Mouse (Mus musculus): ENCODE data around the gene Mettl1. TPM values are rescaled to one million over a fixed set of nuclear protein-coding genes. Genes with fewer than 3 reads are reported as not detected.

Mettl1 gene
- polyA plus RNA-seq, 2 experiments: 12.5 to 19.3 TPM

DNA sequence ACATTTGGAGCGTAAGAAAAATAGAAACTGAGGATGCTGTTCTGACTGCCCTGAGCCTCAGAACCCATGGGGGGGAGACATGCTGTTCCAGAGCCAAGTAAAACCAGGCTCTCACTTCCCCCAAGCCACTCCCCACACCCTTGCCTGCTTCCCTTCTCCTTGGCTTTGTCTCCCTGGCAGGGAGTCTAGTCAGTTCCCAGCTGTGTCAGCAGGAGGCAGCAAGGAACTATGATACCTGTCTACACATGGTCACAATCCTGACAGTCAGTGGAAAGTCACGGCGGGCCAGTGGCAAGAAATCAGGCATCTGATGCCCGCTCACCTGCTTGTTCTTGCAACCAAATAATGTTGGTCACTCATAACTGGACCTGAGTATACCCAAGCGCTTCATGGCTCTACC, 24.7 kb upstream of the Mettl1 start:
- ATAC-seq (ENCODE audit: insufficient read depth) (no peak), DNase-seq (ENCODE audit: low read depth in 3 of 3, low spot score in 3 of 3) (no peak)
- Histone ChIP-seq H3K4me3 (ENCODE audit: insufficient read depth in 1 of 2, low read depth in 2 of 2, low read length in 2 of 2) (no peak overlapping the region), H3K36me3 (replicated peaks; ENCODE audit: control insufficient read depth, insufficient read depth, low read depth) (no peaks in the 10 kb centered on the region), H3K4me1 (replicated peaks; ENCODE audit: control insufficient read depth in 2 of 2, insufficient read depth in 2 of 2, low read length in 1 of 2) (no peaks in the 10 kb centered on the region), H3K27ac (no peak overlapping the region), H3K27me3 (ENCODE audit: control insufficient read depth, insufficient read depth, low read length) (no peaks in the 10 kb centered on the region), H3K9ac (replicated peaks) (no peak overlapping the region), H3K9me3 (ENCODE audit: control insufficient read depth, low read length) (no peaks in the 10 kb centered on the region), H3K4me2 (ENCODE audit: low read depth) (no peak overlapping the region)
- TF ChIP-seq CTCF (IDR thresholded peaks at IDR 0.05; ENCODE audit: low read depth): peak; percentile 29; the same call in 1 of the 2 replicates
- TF ChIP-seq EP300 (IDR thresholded peaks at IDR 0.05; ENCODE audit: low read depth): no peak
- 49% methylated on average over 5 of the region's 5 CpGs for WGBS (ENCODE audit: insufficient replicate concordance)

DNA sequence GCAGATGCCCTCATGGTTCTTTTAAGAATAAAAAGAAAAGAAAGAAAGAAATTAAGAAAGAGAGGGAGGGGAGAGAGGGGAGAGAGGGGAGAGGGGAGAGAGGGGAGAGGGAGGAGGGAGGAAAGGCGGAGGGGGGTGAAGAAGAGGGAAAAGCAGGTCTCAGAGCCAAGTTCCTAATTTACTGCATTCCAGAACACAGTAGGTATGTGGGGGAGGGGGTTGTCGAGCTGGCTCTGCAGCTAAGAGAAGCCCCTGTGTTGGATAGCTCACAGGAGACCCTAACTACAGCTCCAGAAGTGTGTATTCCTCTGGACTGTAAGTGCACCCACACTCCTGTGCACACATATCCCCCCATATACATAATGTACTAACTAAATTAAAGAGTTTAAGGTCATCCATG, 24.1 kb upstream of the Mettl1 start:
- H3K27me3 ChIP-seq (ENCODE audit: control insufficient read depth, insufficient read depth, low read length): no peaks in the 10 kb centered on the region
- no peak overlapping the region for H3K4me2 ChIP-seq (ENCODE audit: low read depth)
- TF ChIP-seq CTCF (IDR thresholded peaks at IDR 0.05; ENCODE audit: low read depth) (no peak), EP300 (IDR thresholded peaks at IDR 0.05; ENCODE audit: low read depth) (no peak)
- H3K27ac ChIP-seq: no peak overlapping the region
- no peak overlapping the region for H3K4me3 ChIP-seq (ENCODE audit: insufficient read depth in 1 of 2, low read depth in 2 of 2, low read length in 2 of 2)
- no peaks in the 10 kb centered on the region for H3K36me3 ChIP-seq (replicated peaks; ENCODE audit: control insufficient read depth, insufficient read depth, low read depth)
- no peaks in the 10 kb centered on the region for H3K4me1 ChIP-seq (replicated peaks; ENCODE audit: control insufficient read depth in 2 of 2, insufficient read depth in 2 of 2, low read length in 1 of 2)
- no peak overlapping the region for H3K9ac ChIP-seq (replicated peaks)
- no peaks in the 10 kb centered on the region for H3K9me3 ChIP-seq (ENCODE audit: control insufficient read depth, low read length)
- ATAC-seq (ENCODE audit: insufficient read depth) (no peak), DNase-seq (ENCODE audit: low read depth in 3 of 3, low spot score in 3 of 3) (no peak)
- 23% methylated on average over 2 of the region's 2 CpGs for WGBS (ENCODE audit: insufficient replicate concordance)

GRCm38 (mm10) chr10:127018422-127018821, 22.8 kb upstream of the Mettl1 start:
- Histone ChIP-seq H3K9me3 (ENCODE audit: control insufficient read depth, low read length) (no peaks in the 10 kb centered on the region), H3K27me3 (ENCODE audit: control insufficient read depth, insufficient read depth, low read length) (no peaks in the 10 kb centered on the region), H3K9ac (replicated peaks) (no peak overlapping the region), H3K27ac (no peak overlapping the region), H3K4me2 (ENCODE audit: low read depth) (no peak overlapping the region), H3K36me3 (replicated peaks; ENCODE audit: control insufficient read depth, insufficient read depth, low read depth) (no peaks in the 10 kb centered on the region), H3K4me3 (ENCODE audit: insufficient read depth in 1 of 2, low read depth in 2 of 2, low read length in 2 of 2) (no peak overlapping the region), H3K4me1 (replicated peaks; ENCODE audit: control insufficient read depth in 2 of 2, insufficient read depth in 2 of 2, low read length in 1 of 2) (no peaks in the 10 kb centered on the region)
- TF ChIP-seq CTCF (IDR thresholded peaks at IDR 0.05; ENCODE audit: low read depth): no peak
- no peak for TF ChIP-seq EP300 (IDR thresholded peaks at IDR 0.05; ENCODE audit: low read depth)
- no peak for DNase-seq (ENCODE audit: low read depth in 3 of 3, low spot score in 3 of 3)
- 73% methylated on average over 16 of the region's 16 CpGs for WGBS (ENCODE audit: insufficient replicate concordance)
- no peak for ATAC-seq (ENCODE audit: insufficient read depth)

DNA sequence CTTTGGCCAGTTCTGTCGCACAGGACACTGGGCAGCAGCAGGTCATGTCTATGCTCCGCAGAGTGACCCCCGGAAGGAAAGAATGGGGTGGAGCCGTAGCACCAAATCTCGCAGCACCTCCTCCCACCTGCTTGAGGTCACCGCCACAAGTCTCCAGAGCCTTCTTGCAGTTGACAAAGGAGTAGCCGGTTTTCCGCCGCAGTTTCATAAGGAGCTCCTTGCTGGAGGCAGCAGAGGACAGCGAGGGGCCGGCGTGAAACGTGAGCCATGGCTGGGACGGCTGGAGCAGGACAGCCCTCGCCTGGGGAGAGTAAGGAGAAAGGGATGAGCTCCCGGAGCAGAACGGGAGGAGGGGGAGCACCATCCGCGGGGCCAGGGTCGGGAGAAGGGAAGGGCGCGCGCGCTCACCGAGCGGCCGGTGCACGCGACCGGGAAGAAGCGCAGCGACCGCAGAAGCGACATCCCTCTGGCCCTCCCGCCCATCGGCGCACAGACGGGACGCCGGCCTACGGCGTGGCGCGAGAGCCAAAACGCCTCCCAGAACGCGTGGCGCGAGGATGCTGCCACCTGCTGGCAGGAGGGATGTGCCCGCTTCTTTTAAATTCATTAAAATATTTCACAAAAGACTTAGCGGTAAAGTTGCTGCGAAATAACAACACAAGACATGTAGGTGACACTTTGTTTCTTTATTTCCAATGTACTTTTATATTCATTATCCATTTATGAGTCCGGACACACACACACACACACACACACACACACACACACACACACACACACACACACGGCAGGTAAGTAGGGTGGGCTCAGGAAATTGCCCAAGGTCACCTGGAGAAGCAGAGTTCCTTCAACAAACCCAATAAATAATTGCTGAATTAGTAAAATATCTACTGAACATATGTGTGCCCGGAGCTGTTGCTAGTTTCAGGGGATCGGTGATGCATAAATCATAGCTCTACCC, 10.6 kb upstream of the Mettl1 start, which contains the start of gene Tsfm:
Gene Tsfm (minus strand): TSS at position 505 of the 961 bp plus-strand sequence.
- no peak; the same call in 1 of the 2 replicates for TF ChIP-seq EP300 (IDR thresholded peaks at IDR 0.05; ENCODE audit: low read depth)
- TF ChIP-seq CTCF (IDR thresholded peaks at IDR 0.05; ENCODE audit: low read depth): peak; percentile 97
- ATAC-seq (ENCODE audit: insufficient read depth): peak; percentile 89

DNA sequence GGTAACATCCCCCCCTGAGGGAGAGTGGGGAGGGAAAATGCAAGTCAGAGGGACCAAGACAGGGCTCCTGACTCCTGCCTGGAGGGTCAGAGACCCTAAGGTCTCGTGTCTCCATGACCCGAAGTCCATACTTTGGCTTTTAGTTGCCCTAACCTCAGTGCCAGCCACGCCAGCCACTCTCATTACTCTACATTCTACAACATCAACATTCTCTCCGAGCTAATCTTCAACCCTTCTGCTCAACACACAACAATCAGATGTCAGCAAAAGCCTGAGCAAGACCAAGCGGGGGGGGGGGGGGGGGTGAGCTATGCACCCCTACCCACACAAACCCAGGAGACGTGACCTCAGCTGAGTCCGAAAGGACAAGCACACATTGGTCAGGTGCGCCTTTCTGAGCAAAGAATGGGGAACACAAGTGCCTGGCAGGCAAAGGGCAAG, 7.9 kb upstream of the Mettl1 start:
- Histone ChIP-seq H3K9me3 (ENCODE audit: control insufficient read depth, low read length) (no peaks in the 10 kb centered on the region), H3K36me3 (replicated peaks; ENCODE audit: control insufficient read depth, insufficient read depth, low read depth) (peaks cover 4% of the 10 kb centered on the region), H3K4me1 (replicated peaks; ENCODE audit: control insufficient read depth in 2 of 2, insufficient read depth in 2 of 2, low read length in 1 of 2) (0 out of 4 replicates have a peak, but pooled peaks cover 0 to 2% of the 10 kb centered on the region in 2 experiments), H3K4me2 (ENCODE audit: low read depth) (no peak overlapping the region), H3K27ac (no peak overlapping the region), H3K9ac (replicated peaks) (no peak overlapping the region), H3K4me3 (ENCODE audit: insufficient read depth in 1 of 2, low read depth in 2 of 2, low read length in 2 of 2) (no peak overlapping the region), H3K27me3 (ENCODE audit: control insufficient read depth, insufficient read depth, low read length) (no peaks in the 10 kb centered on the region; the same call in 1 of the 2 replicates)
- ATAC-seq (ENCODE audit: insufficient read depth) (no peak), DNase-seq (ENCODE audit: low read depth in 3 of 3, low spot score in 3 of 3) (no peak)
- 56% methylated on average over 8 of the region's 8 CpGs for WGBS (ENCODE audit: insufficient replicate concordance)
- TF ChIP-seq EP300 (IDR thresholded peaks at IDR 0.05; ENCODE audit: low read depth) (no peak), CTCF (IDR thresholded peaks at IDR 0.05; ENCODE audit: low read depth) (no peak)

More for the DNA sequence above, 10.6 kb upstream of the Mettl1 start, which contains the start of gene Tsfm:
- no peaks in the 10 kb centered on the region for H3K27me3 ChIP-seq (ENCODE audit: control insufficient read depth, insufficient read depth, low read length)
- H3K36me3 ChIP-seq (replicated peaks; ENCODE audit: control insufficient read depth, insufficient read depth, low read depth): peaks cover 9% of the 10 kb centered on the region
- peak within 1 kb of the TSS; percentile 83 for H3K9ac ChIP-seq (replicated peaks)
- peak within 1 kb of the TSS; percentile 90 for H3K4me2 ChIP-seq (ENCODE audit: low read depth)
- 4% methylated on average over 56 of the region's 56 CpGs for WGBS (ENCODE audit: insufficient replicate concordance)
- 0 out of 4 replicates have a peak, but pooled peaks cover 0 to 2% of the 10 kb centered on the region in 2 experiments for H3K4me1 ChIP-seq (replicated peaks; ENCODE audit: control insufficient read depth in 2 of 2, insufficient read depth in 2 of 2, low read length in 1 of 2)
- H3K4me3 ChIP-seq (ENCODE audit: insufficient read depth in 1 of 2, low read depth in 2 of 2, low read length in 2 of 2): peak within 1 kb of the TSS; percentile 66 to 87
- no peak within 1 kb of the TSS; the same call in 1 of the 2 replicates for H3K27ac ChIP-seq
- DNase-seq (ENCODE audit: low read depth in 3 of 3, low spot score in 3 of 3): peak; percentile 80 to 84 (median 81)
- no peaks in the 10 kb centered on the region for H3K9me3 ChIP-seq (ENCODE audit: control insufficient read depth, low read length)
